Mouse (Mus musculus): ENCODE results near the gene Ski.

- TF ChIP-seq CTCF (IDR thresholded peaks at IDR 0.05): no peak
- TF ChIP-seq EP300 (IDR thresholded peaks at IDR 0.05): no peak
These were observed 79.0 kb downstream of the Ski start for GRCm38 (mm10) chr4:155143411-155143810.
